Mouse (Mus musculus): ENCODE data around the gene Csn2. TPM values are rescaled to one million over a fixed set of nuclear protein-coding genes. Genes with fewer than 3 reads are reported as not detected.

Gene Csn2
- not detected in 2 replicates for polyA plus RNA-seq (2016; fragmentation: Nextera tagmentation; extraction: Ambion mirVana)

- no peaks in the 10 kb centered on the region for H3K9me3 ChIP-seq
- H3K36me3 ChIP-seq = no peaks in the 10 kb centered on the region
- no peaks in the 10 kb centered on the region for H3K4me1 ChIP-seq
- no peak within 1 kb of the TSS for H3K4me3 ChIP-seq
- no peaks in the 10 kb centered on the region for H3K27me3 ChIP-seq
- 71% methylated on average over 3 of the region's 3 CpGs for WGBS
- no peak within 1 kb of the TSS for H3K27ac ChIP-seq (replicated peaks)
- no peak for ATAC-seq (ENCODE audit: low FRiP score, low read depth)
- H3K4me2 ChIP-seq (replicated peaks) = no peak within 1 kb of the TSS
- H3K9ac ChIP-seq (replicated peaks) = no peak within 1 kb of the TSS
These were observed at the start of gene Csn2 for GRCm38 (mm10) chr5:87699530-87699929. TSS of gene Csn2 (minus strand) at chr5:87699630.

- no peak for ATAC-seq (ENCODE audit: low FRiP score, low read depth)
- Histone ChIP-seq H3K4me1 (no peaks in the 10 kb centered on the region), H3K9me3 (no peaks in the 10 kb centered on the region), H3K27me3 (no peaks in the 10 kb centered on the region), H3K4me2 (replicated peaks) (no peak overlapping the region), H3K27ac (replicated peaks) (no peak overlapping the region), H3K4me3 (no peak overlapping the region), H3K36me3 (no peaks in the 10 kb centered on the region), H3K9ac (replicated peaks) (no peak overlapping the region)
These were observed 35.4 kb upstream of the Csn2 start for GRCm38 (mm10) chr5:87734821-87735220.

GRCm38 (mm10) chr5:87705891-87706290, 6.5 kb upstream of the Csn2 start:
- Histone ChIP-seq H3K27ac (replicated peaks) (no peak overlapping the region), H3K9me3 (no peaks in the 10 kb centered on the region), H3K9ac (replicated peaks) (no peak overlapping the region), H3K4me1 (no peaks in the 10 kb centered on the region), H3K4me3 (no peak overlapping the region), H3K27me3 (no peaks in the 10 kb centered on the region), H3K36me3 (no peaks in the 10 kb centered on the region), H3K4me2 (replicated peaks) (no peak overlapping the region)
- whole genome bisulfite sequencing = 79% methylated on average over 1 of the region's 1 CpGs
- no peak for ATAC-seq (ENCODE audit: low FRiP score, low read depth)

- H3K27ac ChIP-seq (replicated peaks) = no peak within 1 kb of the TSS
- ATAC-seq (ENCODE audit: low FRiP score, low read depth) = no peak
- no peaks in the 10 kb centered on the region for H3K4me1 ChIP-seq
- no peaks in the 10 kb centered on the region for H3K9me3 ChIP-seq
- H3K9ac ChIP-seq (replicated peaks) = no peak within 1 kb of the TSS
- no peaks in the 10 kb centered on the region for H3K27me3 ChIP-seq
- H3K4me2 ChIP-seq (replicated peaks) = no peak within 1 kb of the TSS
- no peaks in the 10 kb centered on the region for H3K36me3 ChIP-seq
- no peak within 1 kb of the TSS for H3K4me3 ChIP-seq
These were observed 33.5 kb downstream of the Csn2 start, which contains the start of gene Csn1s1 for GRCm38 (mm10) chr5:87665908-87666307. TSS of gene Csn1s1 (plus strand) at chr5:87666208.

- Histone ChIP-seq H3K27ac (replicated peaks) (no peak overlapping the region), H3K9ac (replicated peaks) (no peak overlapping the region), H3K4me1 (no peaks in the 10 kb centered on the region), H3K36me3 (no peaks in the 10 kb centered on the region), H3K27me3 (no peaks in the 10 kb centered on the region), H3K4me3 (no peak overlapping the region), H3K4me2 (replicated peaks) (no peak overlapping the region), H3K9me3 (no peaks in the 10 kb centered on the region)
- ATAC-seq (ENCODE audit: low FRiP score, low read depth) = 0 out of 2 replicates have a peak, but pooled peaks have one; percentile 19
These were observed 56.6 kb downstream of the Csn2 start for GRCm38 (mm10) chr5:87642787-87643186.

Other genes with a start within 250 kb of the Csn2 start
- not detected in 2 replicates for gene Ugt2a2, start 217.4 kb downstream of the Csn2 start, polyA plus RNA-seq (2016; fragmentation: Nextera tagmentation; extraction: Ambion mirVana)
- gene Gm43638, start 212.8 kb downstream of the Csn2 start, polyA plus RNA-seq (2016; fragmentation: Nextera tagmentation; extraction: Ambion mirVana) = not detected in 2 replicates
- not detected in 2 replicates for gene Ugt2a1, start 208.8 kb downstream of the Csn2 start, polyA plus RNA-seq (2016; fragmentation: Nextera tagmentation; extraction: Ambion mirVana)
- gene Sult1b1, start 161.4 kb downstream of the Csn2 start, polyA plus RNA-seq (2016; fragmentation: Nextera tagmentation; extraction: Ambion mirVana) = not detected in 2 replicates
- gene Sult1d1, start 130.6 kb downstream of the Csn2 start, polyA plus RNA-seq (2016; fragmentation: Nextera tagmentation; extraction: Ambion mirVana) = not detected in 2 replicates
- not detected in 2 replicates for gene Sult1e1, start 108.0 kb downstream of the Csn2 start, polyA plus RNA-seq (2016; fragmentation: Nextera tagmentation; extraction: Ambion mirVana)
- not detected in 2 replicates for gene Csn1s1, start 33.4 kb downstream of the Csn2 start, polyA plus RNA-seq (2016; fragmentation: Nextera tagmentation; extraction: Ambion mirVana)
- not detected in 2 replicates for gene Csn1s2a, start 74.9 kb upstream of the Csn2 start, polyA plus RNA-seq (2016; fragmentation: Nextera tagmentation; extraction: Ambion mirVana)
- gene Csn1s2b, start 108.5 kb upstream of the Csn2 start, polyA plus RNA-seq (2016; fragmentation: Nextera tagmentation; extraction: Ambion mirVana) = not detected in 2 replicates
- not detected in 2 replicates for gene Prr27, start 126.1 kb upstream of the Csn2 start, polyA plus RNA-seq (2016; fragmentation: Nextera tagmentation; extraction: Ambion mirVana)
- gene Odam, start 185.4 kb upstream of the Csn2 start, polyA plus RNA-seq (2016; fragmentation: Nextera tagmentation; extraction: Ambion mirVana) = not detected in 2 replicates
- gene Csn3, start 225.9 kb upstream of the Csn2 start, polyA plus RNA-seq (2016; fragmentation: Nextera tagmentation; extraction: Ambion mirVana) = not detected in 2 replicates